Mouse (Mus musculus) left cerebral cortex, postnatal 25 days (tissue): ENCODE measurements around the gene Senp3. TPM values are rescaled to one million over a fixed set of nuclear protein-coding genes. Genes with fewer than 3 reads are reported as not detected.

Experiments
- DNase-seq, 2 experiments: peaks; one replicate each; pipeline ENCODE4 v3.0.0; 2022; ENCODE audit warnings: low spot score in 2 of 2, mixed read lengths in 1 of 2
- intact Hi-C: fragments of 180-260 bp; cut with DNase I; formaldehyde crosslinking; loops from one replicate; pipeline ENCODE4 v1.15.1; 2025
- total RNA-seq, 2 experiments: library from RNA; stranded (reverse); gene quantifications; 2 replicates each; pipeline ENCODE4 v1.2.3; 2021

Gene Senp3
- total RNA-seq, 2 experiments from 2014 or later, result 94.3 to 97.5 TPM

- intact Hi-C loops, result loop anchor here (5.0 kb wide), 2 partner anchors 193 to 238 kb away; partner anchors contain the start of genes Eif5a and Tmem95
- no peak for DNase-seq
Measured at GRCm38 (mm10) chr11:69684128-69684745, 2.4 kb upstream of the Senp3 start.

GRCm38 (mm10) chr11:69683576-69683975, 1.7 kb upstream of the Senp3 start:
- no peak for DNase-seq
- intact Hi-C loops, result loop anchor here (2.0 to 5.0 kb wide), 3 partner anchors 149 to 239 kb away; partner anchors contain the start of genes Eif5a and Tmem95

- DNase-seq, result peak; percentile 85 to 91
- intact Hi-C loops, result loop anchor here (1.0 to 5.0 kb wide), 4 partner anchors 75 to 239 kb away; partner anchors contain the start of genes Eif5a, Polr2a and Tmem95
Measured at GRCm38 (mm10) chr11:69682840-69683533, 1.1 kb upstream of the Senp3 start.

GRCm38 (mm10) chr11:69682209-69682839, 440 bp upstream of the Senp3 start:
- intact Hi-C loops, result loop anchor here (1.0 to 5.0 kb wide), 4 partner anchors 76 to 240 kb away; partner anchors contain the start of genes Eif5a, Polr2a and Tmem95
- no peak for DNase-seq

DNA sequence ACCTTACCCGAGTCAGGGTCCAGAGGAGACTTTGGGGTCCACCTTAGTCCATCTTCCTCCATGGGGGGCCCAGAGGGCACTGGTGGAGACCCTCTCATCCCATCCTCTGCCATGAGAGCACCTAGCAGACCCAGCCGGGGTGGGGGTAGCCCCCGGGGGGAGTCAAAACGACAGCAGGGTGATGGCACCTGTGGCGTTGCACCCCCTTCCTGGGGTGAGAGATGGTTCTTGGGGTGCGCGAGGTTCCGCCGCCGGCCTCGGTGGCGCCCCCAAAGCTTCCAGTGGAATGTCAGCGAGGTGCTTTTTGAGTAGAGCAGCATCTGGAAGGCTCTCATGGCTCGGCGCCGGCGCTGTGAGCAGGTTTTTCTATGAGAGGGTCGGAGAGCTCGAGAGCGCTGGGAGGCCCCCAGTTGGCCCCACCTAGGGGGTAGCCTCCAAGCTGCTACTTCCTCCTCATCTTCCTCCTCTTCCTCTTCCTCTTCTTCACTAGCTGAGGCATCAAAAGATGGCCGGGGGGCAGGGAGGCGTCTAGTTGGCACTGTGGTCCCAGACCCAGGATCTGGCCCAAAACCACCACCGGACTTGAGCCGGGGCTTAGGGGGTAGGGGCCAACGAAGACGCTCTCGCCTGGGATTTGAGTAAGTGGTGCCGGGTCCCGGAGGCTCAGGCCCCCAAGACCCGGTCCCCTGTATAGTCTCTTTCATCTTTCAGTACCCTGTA, 1.6 kb downstream of the Senp3 start:
- no peak for DNase-seq
- intact Hi-C loops, result loop anchor here (5.0 kb wide), 2 partner anchors 197 to 242 kb away; partner anchors contain the start of genes Eif5a and Tmem95

DNA sequence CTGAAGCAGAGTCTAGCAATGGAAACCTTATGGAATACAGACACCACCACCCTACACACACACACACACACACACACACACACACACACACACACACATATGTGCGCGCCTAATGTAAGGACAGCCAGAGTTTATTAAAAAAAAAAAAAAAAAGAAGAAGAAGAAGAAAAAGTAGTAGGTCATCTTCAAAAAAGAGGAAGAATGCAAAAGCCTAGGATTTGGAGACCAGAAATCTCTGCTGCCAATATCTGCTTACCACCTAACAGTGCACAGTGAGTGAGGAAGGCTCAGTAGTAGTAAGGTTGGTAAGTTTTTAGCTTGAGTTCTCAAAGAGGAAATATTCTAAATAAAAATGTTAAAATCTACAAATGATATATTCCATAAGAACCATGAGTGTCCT, 2.7 kb downstream of the Senp3 start:
- intact Hi-C loops, result no loop called here
- DNase-seq, result no peak

DNA sequence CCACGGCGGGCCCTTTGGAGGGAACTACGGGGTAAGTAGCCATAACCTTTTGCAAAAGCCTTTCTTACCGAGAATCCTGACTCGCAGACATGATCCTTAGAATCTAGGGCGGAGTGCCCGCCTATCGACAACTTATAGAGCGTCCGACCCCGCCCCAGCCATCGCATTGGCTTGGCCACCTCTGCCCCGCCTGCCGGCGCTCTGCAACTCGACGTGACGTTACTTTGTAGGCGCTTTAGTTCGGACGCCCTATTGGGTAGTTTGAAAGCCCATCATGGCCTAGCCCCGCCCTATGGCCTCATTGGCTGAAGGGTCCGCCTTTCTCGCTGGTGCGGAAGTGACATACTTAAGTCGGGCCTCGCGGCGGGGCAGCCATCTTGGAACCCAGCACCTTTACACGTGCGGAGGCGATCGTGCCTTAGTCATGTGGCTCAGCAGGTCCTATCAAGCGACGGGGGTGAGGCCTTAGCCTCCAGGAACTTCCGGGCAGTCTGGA, 9.6 kb downstream of the Senp3 start, which contains the start of gene Eif4a1:
Eif4a1 (minus strand) TSS at position 213 of the 496 bp plus-strand sequence.
- intact Hi-C loops, result no loop called here
- peak; percentile 100 for DNase-seq

DNA sequence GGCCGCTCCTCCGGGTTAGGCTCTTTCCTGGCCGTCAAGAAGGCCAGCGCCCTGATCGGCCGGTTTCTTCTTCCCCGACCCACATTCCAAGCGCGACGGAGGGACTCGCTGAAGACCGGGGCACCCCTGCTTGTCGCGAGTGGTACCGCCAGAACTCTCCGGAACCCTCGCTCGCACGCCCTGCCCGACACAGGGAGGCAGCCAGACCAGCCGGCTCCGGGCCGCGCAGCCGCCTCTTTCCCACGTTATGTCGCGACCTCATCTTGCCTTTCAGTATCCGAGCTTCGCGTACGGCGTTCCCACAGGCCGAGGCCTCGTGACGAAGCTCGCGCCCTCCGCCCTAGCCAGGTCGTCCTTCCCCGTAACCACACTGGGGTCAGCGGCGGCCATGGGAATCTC, 10.2 kb downstream of the Senp3 start:
- intact Hi-C loops, result no loop called here
- peak in 1 of 2 experiments; percentile 28 for DNase-seq

DNA sequence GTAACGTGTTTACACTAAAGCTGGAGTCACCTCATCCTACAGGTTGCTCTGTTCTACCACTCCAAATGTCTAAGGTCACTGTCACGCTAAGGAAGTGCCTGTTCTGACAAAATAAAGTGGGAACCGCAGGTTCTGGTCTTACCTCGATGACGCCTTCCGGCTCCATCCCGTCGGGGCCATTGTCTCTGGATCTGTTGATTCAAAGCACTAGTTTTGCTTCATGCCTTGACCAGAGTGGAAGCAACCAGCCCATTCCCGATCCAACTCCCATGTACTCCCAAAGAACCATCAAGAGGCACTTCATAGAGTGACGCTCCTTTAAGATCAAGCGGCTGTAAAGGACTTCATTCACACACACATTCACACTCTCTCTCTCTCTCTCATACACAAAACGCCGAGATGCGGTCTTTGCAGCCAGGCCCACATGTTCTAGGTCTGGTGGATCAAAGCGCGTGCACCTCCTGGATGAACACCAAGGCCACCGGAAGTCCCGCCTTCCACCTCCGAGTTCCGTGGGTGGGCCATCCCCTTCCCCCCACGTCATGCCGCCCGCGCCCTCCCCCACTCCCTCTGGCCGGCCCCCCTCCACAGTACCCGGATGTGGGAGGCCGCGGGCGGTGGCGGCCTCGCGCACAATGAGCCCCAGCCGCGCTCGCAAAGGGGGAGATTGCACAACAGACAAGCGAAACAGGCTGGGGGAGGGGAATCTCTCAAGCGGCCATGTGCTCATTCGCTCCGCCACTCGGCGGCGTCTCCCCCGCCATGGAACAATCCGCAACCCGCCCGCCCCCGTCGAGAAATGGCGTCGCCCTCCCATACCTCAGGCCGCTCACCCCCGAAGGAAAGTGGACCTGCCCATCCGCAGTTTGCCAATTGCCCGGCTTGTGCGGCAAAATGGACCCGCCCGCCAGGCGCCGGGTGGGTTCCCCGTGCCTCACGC, 10.8 kb downstream of the Senp3 start:
- intact Hi-C loops, result no loop called here
- peak; percentile 91 to 95 for DNase-seq

DNA sequence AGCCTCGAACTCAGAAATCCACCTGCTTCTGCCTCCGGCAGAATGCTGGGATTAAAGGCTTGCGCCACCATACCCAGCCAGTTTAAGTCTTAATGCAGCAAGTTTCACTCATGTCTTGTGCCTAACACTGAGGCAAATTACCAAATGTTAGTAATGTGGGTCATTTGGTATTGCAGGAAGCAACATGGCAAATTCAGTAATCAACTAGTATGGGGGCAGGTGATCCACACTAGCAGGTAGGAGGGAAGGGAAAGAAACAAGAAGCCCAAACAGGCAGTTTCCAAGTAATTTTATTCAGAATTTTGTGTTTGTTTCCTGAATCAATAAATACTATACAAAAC, 15.2 kb downstream of the Senp3 start:
- no peak for DNase-seq
- intact Hi-C loops, result no loop called here

DNA sequence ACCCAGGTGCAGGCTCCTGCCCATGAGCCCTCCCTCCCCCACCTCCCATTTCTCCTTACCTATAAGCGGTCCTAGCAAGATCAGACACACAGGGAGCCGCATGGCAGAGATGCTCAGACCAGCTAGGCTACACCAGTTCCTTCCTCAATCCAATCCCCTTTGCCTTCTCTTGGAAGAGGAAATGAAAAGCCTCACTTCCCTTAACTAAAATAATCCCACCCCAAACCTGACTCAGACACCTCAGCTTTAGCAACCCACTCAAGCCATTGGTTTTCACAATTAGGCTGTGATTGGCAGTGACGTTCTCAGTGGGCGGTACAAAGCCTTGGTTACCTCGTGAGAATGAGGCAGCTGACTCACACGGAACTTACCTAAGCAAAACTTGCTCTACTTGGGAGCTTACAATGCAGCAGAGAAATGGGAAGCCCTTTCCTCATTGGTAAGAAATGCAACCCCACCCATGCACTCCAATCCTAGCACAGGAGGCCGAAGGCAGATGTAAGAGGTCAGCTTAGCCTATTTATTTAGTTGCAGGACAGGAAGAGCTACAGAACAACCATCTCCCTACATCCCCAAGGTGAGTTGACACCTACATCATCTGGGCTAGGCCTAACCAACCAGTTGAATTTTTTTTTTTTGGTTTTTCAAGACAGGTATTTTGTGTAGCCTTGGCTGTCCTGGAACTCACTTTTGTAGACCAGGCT, 15.8 kb downstream of the Senp3 start, which contains the start of gene Cd68:
Cd68 (minus strand) TSS at position 193 of the 704 bp plus-strand sequence.
- DNase-seq, result peak; percentile 75 to 93
- intact Hi-C loops, result no loop called here

DNA sequence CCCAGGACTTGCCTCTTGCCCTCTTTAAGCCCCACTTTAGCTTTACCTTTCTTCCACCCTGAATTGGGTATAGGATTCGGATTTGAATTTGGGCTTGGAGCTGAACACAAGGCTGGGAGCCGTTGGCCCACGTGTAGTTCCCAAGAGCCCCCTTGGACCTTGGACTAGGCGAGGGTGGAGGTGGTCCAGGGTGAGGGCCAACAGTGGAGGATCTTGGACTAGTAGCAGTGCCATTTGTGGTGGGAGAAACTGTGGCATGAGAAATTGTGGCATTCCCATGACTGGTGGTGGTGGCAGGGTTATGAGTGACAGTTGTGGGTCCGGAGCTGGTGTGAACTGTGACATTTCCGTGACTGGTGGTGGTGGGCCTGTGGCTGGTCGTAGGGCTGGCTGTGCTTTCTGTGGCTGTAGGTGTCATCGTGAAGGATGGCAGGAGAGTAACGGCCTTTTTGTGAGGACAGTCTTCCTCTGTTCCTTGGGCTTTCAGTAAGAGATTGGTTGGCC, 16.4 kb downstream of the Senp3 start:
- intact Hi-C loops, result no loop called here
- DNase-seq, result no peak

DNA sequence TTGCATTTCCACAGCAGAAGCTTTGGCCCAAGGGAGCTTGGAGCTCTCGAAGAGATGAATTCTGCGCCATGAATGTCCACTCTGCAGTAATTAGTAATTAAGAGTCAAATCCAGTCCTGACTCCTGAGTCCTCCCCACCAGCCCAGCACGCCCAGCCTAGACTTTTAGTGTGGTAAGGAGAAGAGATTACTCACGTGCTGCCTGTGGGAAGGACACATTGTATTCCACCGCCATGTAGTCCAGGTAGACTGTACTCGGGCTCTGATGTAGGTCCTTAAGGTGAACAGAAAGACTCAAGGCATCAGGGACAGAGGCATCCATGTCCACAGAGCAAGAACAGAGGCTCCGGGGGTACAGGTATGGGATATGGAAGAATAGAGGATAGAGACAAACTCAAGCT, 17.0 kb downstream of the Senp3 start:
- DNase-seq, result no peak
- intact Hi-C loops, result loop anchor here (5.0 kb wide), 1 partner anchor 83 kb away; the partner anchor contains the start of genes Trp53 and Wrap53

DNA sequence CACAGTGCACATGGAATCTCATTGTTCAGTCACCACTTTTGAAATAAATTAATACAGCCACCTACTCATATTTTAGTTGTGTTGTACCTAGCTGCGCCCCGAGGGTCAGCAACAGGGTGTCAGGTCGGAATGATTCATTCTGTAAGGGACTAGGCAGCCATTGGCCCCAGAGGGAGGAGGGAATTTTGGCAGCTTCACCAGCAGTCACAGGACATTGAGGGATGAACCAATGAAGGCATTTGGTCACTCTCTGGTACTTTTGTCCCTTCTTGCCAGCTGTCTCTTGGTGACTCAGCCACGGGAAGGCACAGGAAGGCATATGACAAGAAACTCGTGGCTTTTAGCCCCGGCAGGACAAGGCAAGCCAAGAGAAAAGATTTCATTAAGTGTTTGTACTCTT, 18.1 kb downstream of the Senp3 start:
- DNase-seq, result no peak
- intact Hi-C loops, result loop anchor here (2.0 to 5.0 kb wide), 2 partner anchors 31 to 81 kb away; partner anchors contain the start of genes Fxr2, Trp53 and Wrap53

GRCm38 (mm10) chr11:69662967-69663671, 18.8 kb downstream of the Senp3 start:
- DNase-seq, result no peak
- intact Hi-C loops, result loop anchor here (2.0 to 5.0 kb wide), 2 partner anchors 30 to 81 kb away; partner anchors contain the start of genes Fxr2, Trp53 and Wrap53

DNA sequence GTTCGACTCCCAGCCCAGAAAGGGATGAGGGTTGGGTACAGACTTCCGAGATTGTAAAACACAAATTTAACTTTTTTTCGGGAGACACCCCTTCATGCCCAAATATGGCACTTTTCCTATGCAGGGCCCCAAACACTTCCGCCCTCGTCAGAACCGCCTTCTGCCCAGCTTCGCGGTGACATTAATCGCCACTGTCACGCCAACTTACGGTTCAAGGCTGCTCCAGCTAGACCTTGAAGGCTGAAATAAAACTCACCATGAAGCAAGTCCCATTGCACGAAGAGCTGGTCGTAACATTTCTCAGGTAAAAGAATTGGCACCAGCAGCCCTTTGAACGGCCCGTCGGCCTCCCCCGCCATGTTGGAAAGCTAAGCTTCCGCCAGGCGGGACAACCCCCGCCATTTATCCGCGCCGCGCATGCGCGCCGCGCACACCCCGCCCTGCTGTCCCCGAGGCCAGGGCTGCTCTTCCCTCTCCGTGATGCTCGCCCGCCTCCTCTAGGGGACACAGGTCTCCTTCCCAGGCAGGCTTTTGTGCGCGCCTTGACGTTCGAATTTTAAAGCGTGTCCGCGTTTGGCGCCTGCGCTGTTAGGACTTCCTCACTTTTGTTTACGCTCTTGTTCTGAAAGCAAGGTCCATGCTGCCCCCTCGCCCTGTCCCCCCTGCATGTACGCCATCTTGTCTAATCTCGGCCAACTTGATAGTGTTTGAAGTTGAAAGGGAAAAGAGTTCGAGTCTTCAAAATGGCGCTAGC, 19.5 kb downstream of the Senp3 start, which contains the start of gene Mpdu1:
Mpdu1 (minus strand) TSS at position 430 of the 754 bp plus-strand sequence.
- intact Hi-C loops, result loop anchor here (2.0 to 5.0 kb wide), 2 partner anchors 30 to 80 kb away; partner anchors contain the start of genes Fxr2, Trp53 and Wrap53
- peak; percentile 92 to 97 for DNase-seq
